Comparison of ENCODE assay signal across 22 mouse cellular contexts in the genomic region with DNA sequence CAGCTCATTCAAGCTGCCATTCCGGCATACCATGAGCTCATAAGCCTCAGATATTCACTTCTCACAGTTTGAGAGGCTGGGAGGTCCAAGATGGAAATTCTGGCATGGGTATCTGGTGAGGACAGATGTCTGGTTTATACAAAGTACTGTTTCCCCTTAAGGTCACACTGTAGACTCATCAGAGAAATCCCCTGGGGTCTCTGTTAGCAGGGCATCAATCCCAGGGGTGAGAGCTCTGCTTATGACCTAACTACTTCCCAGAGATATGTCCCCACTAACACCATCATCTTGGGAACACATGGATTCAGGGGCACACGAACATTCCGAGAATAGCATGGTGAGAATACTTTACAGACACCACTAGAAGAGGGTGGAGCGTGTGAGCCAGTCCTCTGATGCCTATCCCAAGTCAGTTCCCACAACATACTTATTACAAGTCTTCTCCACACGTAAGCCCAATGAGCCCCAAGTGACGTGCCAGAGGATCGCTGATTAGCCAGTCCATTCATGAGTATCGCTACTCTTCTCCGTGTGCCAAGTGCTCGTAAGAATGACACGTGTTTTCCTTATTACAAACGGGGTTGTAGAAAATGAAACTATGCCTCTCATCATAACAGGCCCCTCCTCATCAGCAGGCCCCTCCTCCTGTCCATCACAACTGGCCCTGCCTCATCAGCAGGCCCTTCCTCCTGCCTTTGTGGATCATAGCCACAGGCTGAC.
DNase-seq lines count a peak whose midpoint lies in the region; TF ChIP-seq lines count a peak whose summit lies in the region.
"Had no signal": no experiment of that assay in that cellular context is flagged by ENCODE, and none has a peak within 500 bp of the region (broad histone marks: within the 10 kb centered on the region; RNA-seq: fewer than 3 reads in every experiment).

No protein-coding gene starts in this region.

- dilution Hi-C loops in CH12.LX (cut with MboI; ENCODE audit: extremely low pct_ligation_motif_present, extremely low pct_unique_long_range_greater_than_20kb, low sequenced_read_pairs), result no loop called here

- H3K27me3 ChIP-seq in heart, adult 2 months (ENCODE audit: control insufficient read depth, insufficient read depth, low read length), result no peaks in the 10 kb centered on the region
- peaks cover under 1% of the 10 kb centered on the region for H3K27me3 ChIP-seq in CH12.LX (replicated peaks)
- H3K27me3 ChIP-seq: forebrain, embryonic 13.5 days; heart, embryonic 15.5 days; hindbrain, embryonic 13.5 days; Patski had no signal

- peak overlapping the region; percentile 92 for H3K4me2 ChIP-seq in CH12.LX (ENCODE audit: insufficient read depth, low read depth, poor library complexity, severe bottlenecking)
- H3K4me2 ChIP-seq: forebrain, embryonic 13.5 days; heart, embryonic 11.5 days; heart, embryonic 15.5 days; hindbrain, embryonic 13.5 days had no signal

- no peak overlapping the region for H3K27ac ChIP-seq in heart, adult 2 months
- no peak overlapping the region for H3K27ac ChIP-seq in CH12.LX (ENCODE audit: insufficient read depth, low read depth)
- H3K27ac ChIP-seq: embryonic facial prominence, embryonic 10.5 days; forebrain, embryonic 13.5 days; gastrocnemius, adult 2 months; heart, embryonic 15.5 days; hindbrain, embryonic 13.5 days; hindbrain, postnatal 0 days had no signal

- H3K4me1 ChIP-seq in heart, adult 2 months (ENCODE audit: control insufficient read depth, insufficient read depth, low read length), result no peaks in the 10 kb centered on the region
- peaks cover 5 to 14% of the 10 kb centered on the region in 2 experiments; a peak in 2 of 4 replicates for H3K4me1 ChIP-seq in CH12.LX (ENCODE audit: control insufficient read depth in 1 of 2, insufficient read depth in 2 of 2)
- H3K4me1 ChIP-seq: heart, embryonic 15.5 days had no signal

- in situ Hi-C loops in CH12.LX (cut with MboI; ENCODE audit: low pct_ligation_motif_present, low pct_unique_long_range_greater_than_20kb, low sequenced_read_pairs), result no loop called here

- no peaks in the 10 kb centered on the region for H3K36me3 ChIP-seq in heart, adult 2 months (ENCODE audit: control insufficient read depth, insufficient read depth, low read length)
- no peaks in the 10 kb centered on the region for H3K36me3 ChIP-seq in CH12.LX (replicated peaks in 1 of 2; ENCODE audit: control insufficient read depth in 1 of 2, insufficient read depth in 1 of 2, low read length in 1 of 2)
- H3K36me3 ChIP-seq: embryonic facial prominence, embryonic 10.5 days; heart, embryonic 15.5 days; hindbrain, embryonic 13.5 days had no signal

- no peak for TF ChIP-seq CTCF in heart, adult 2 months (IDR thresholded peaks at IDR 0.05)
- TF ChIP-seq CTCF in CH12.LX (conservative IDR thresholded peaks at IDR 0.05 in 1 of 2, IDR thresholded peaks at IDR 0.05 in 1 of 2; ENCODE audit: low read depth in 2 of 2, low read length in 2 of 2), result no peak
- TF ChIP-seq CTCF in brain, embryonic 14.5 days (IDR thresholded peaks at IDR 0.05; ENCODE audit: borderline replicate concordance, extremely low read depth, insufficient read depth, insufficient read length), result no peak

- H3K9ac ChIP-seq in heart, adult 2 months (ENCODE audit: low read depth, low read length), result no peak overlapping the region
- H3K9ac ChIP-seq in CH12.LX (ENCODE audit: insufficient read depth, low read depth), result no peak overlapping the region
- H3K9ac ChIP-seq: forebrain, embryonic 13.5 days; heart, embryonic 15.5 days; hindbrain, embryonic 13.5 days had no signal

- peak; percentile 69 for DNase-seq in heart, adult 11 months
- no peak for DNase-seq in heart, adult 2 months
- DNase-seq in lung, postnatal 10 days, result peak; percentile 43
- no peak for DNase-seq in lung, postnatal 36 days
- peak; percentile 35 for DNase-seq in CH12.LX (ENCODE audit: extremely low read depth)
- peak; percentile 48 for DNase-seq in brain, embryonic 14.5 days (ENCODE audit: low read depth)
- no peak for DNase-seq in thymus, postnatal 0 days (ENCODE audit: low spot score)
- no peak for DNase-seq in thymus, postnatal 4 days
- DNase-seq: adrenal gland, postnatal 14 days; cerebellum, adult 18-20 months; cerebellum, adult 9-11 months; gastrocnemius, adult 2 months; gastrocnemius, postnatal 25 days; heart, adult 18-20 months; heart, postnatal 14 days had no signal

- WGBS in heart, adult 2 months, result 66% methylated on average over 12 of the region's 12 CpGs

- H3K9me3 ChIP-seq in CH12.LX (replicated peaks; ENCODE audit: low read length), result no peaks in the 10 kb centered on the region
- H3K9me3 ChIP-seq: embryonic facial prominence, embryonic 10.5 days; forebrain, embryonic 13.5 days; heart, embryonic 15.5 days; hindbrain, embryonic 13.5 days had no signal

- no peaks in the 10 kb centered on the region for H3K79me2 ChIP-seq in heart, adult 2 months (replicated peaks; ENCODE audit: control insufficient read depth, insufficient read depth, low read length)
- no peaks in the 10 kb centered on the region for H3K79me2 ChIP-seq in CH12.LX (replicated peaks; ENCODE audit: control insufficient read depth, extremely low read depth, insufficient read depth, poor library complexity, severe bottlenecking)

- H3K4me3 ChIP-seq in heart, adult 2 months, result no peak overlapping the region
- H3K4me3 ChIP-seq in CH12.LX (replicated peaks in 1 of 3; ENCODE audit: low read depth in 2 of 3, low read length in 2 of 3, poor library complexity in 1 of 3), result peak overlapping the region; percentile 9 to 52 (median 16)
- H3K4me3 ChIP-seq: embryonic facial prominence, embryonic 10.5 days; forebrain, embryonic 13.5 days; gastrocnemius, adult 2 months; heart, embryonic 15.5 days; hindbrain, embryonic 13.5 days had no signal

- no peak for TF ChIP-seq POLR2A in heart, adult 2 months (IDR thresholded peaks at IDR 0.05; ENCODE audit: insufficient read depth, low read depth, low read length)
- 0 out of 2 replicates have a peak, but pooled peaks have one; percentile 34 for TF ChIP-seq POLR2A in CH12.LX (IDR thresholded peaks at IDR 0.05; ENCODE audit: low read depth, low read length)
- no peak for TF ChIP-seq POLR2A in brain, embryonic 14.5 days (IDR thresholded peaks at IDR 0.05; ENCODE audit: borderline replicate concordance, extremely low read depth, insufficient read depth, insufficient read length, poor library complexity, severe bottlenecking)

- no peak for TF ChIP-seq RAD21 in CH12.LX (IDR thresholded peaks at IDR 0.05; ENCODE audit: low read depth, low read length)

- no peak for TF ChIP-seq EP300 in heart, adult 2 months (IDR thresholded peaks at IDR 0.05; ENCODE audit: insufficient read depth, low read depth, low read length)
- TF ChIP-seq EP300 in CH12.LX (IDR thresholded peaks at IDR 0.05; ENCODE audit: low read length), result no peak

- intact Hi-C loops in heart, adult 2 months (cut with DNase I), result no loop called here

TF ChIP-seq in CH12.LX, 34 proteins besides CTCF, POLR2A, EP300 and RAD21:
- no peak for TF ChIP-seq NRF1 (IDR thresholded peaks at IDR 0.05; ENCODE audit: low read depth, low read length)
- no peak for TF ChIP-seq ELF1 (IDR thresholded peaks at IDR 0.05; ENCODE audit: low read depth, low read length)
- peak; percentile 48; the same call in 1 of the 2 replicates for TF ChIP-seq MYC (IDR thresholded peaks at IDR 0.05; ENCODE audit: low read depth, low read length)
- TF ChIP-seq POLR2AphosphoS2 (IDR thresholded peaks at IDR 0.05; ENCODE audit: low read depth, low read length), result no peak
- TF ChIP-seq SIN3A (IDR thresholded peaks at IDR 0.05; ENCODE audit: low read length), result 0 out of 2 replicates have a peak, but pooled peaks have one; percentile 37
- TF ChIP-seq ETS1 (conservative IDR thresholded peaks at IDR 0.05; ENCODE audit: low read depth, low read length), result no peak
- no peak for TF ChIP-seq PAX5 (IDR thresholded peaks at IDR 0.05; ENCODE audit: low read length)
- TF ChIP-seq MAX (IDR thresholded peaks at IDR 0.05; ENCODE audit: low read length), result peak; percentile 90
- TF ChIP-seq ZKSCAN1 (IDR thresholded peaks at IDR 0.05; ENCODE audit: borderline replicate concordance, low read depth, low read length), result no peak
- TF ChIP-seq JUND (conservative IDR thresholded peaks at IDR 0.05; ENCODE audit: low read depth, low read length), result no peak
- TF ChIP-seq CHD2 (IDR thresholded peaks at IDR 0.05; ENCODE audit: low read length), result no peak
- no peak for TF ChIP-seq IRF4 (IDR thresholded peaks at IDR 0.05; ENCODE audit: low read depth, low read length)
- peak; percentile 59; the same call in 1 of the 2 replicates for TF ChIP-seq MXI1 (IDR thresholded peaks at IDR 0.05; ENCODE audit: low read depth, low read length)
- 0 out of 2 replicates have a peak, but pooled peaks have one; percentile 17 for TF ChIP-seq TBP (conservative IDR thresholded peaks at IDR 0.05; ENCODE audit: low read depth, low read length)
- no peak for TF ChIP-seq MEF2A (IDR thresholded peaks at IDR 0.05; ENCODE audit: borderline replicate concordance, low read depth, low read length)
- no peak for TF ChIP-seq MAFK (IDR thresholded peaks at IDR 0.05; ENCODE audit: insufficient replicate concordance, low read length)
- TF ChIP-seq HCFC1 (IDR thresholded peaks at IDR 0.05; ENCODE audit: low read depth, low read length), result no peak
- peak; percentile 49 for TF ChIP-seq BHLHE40 (IDR thresholded peaks at IDR 0.05; ENCODE audit: low read depth, low read length)

Comparison
In these comparisons a context has a peak if more than half of its experiments do, and no peak if none do; other contexts are left out.
1. DNase-seq: peak in heart, adult 11 months (single experiment), lung, postnatal 10 days (single experiment), CH12.LX (single experiment) and brain, embryonic 14.5 days (single experiment); none in heart, adult 2 months (0 of 2), lung, postnatal 36 days (single experiment), thymus, postnatal 0 days (single experiment) and thymus, postnatal 4 days (single experiment).